Mouse (Mus musculus): ENCODE measurements around the gene Gm10073.
"Not testable (repeated sequence)": the region's sequence is repeated elsewhere in the genome, so short reads cannot be mapped to it uniquely, and the experiment has no call there.

The Gm10073 gene

DNA sequence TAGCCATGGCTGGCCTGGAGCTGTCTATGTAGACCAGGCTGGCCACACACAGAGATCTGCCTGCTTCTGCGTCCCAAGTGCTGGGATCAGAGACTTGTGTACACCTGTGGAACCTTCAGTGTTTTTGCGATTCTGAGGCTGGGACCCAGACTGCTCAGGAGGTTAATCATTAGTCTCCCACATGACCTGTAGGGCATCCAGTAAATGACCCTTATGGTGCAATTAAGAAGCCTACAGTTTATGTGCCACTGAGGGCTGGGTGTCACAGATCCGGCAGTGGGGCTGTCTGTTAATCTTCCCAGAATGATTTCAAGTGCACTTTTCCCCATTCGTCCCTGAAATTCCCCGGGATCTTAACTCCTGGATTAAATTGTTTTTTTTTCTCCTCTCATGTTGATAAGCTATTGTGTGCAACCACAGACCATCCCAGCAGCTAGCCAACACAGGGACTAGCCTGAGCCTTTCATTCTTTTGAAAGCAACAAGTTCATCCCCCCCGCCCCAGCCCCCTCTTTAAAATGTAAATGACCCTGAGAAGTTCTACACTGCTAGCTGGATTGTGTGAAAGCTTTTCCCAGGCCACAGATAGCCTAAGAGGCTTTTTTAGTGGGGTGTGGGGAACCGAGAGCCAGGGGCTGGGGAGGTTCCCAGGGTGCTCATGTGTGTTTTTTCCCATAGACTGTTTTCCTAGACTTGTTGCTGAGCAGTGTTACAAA lies 26.2 kb upstream of the Gm10073 start:
- in situ Hi-C loops (cut with MboI; ENCODE audit: low sequenced_read_pairs), result no loop called here

DNA sequence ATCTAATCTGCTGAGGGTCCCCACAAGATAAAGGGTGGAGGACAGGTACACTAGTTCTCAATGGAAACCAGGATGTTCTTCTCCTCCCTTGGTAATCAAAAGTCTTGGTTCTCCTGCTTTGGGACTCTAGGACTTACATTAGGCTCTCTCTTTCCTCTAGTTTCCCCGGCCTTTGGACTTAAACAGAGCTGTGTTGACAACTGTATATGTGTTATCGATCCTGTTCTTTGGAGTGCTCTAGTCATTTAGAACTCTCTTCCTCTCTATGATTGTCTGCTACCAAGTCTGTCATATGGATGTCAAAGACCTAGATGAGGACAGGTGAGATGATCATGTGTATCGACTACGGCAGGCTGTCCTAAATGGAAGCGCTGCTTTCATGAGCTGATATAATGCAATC lies 23.8 kb upstream of the Gm10073 start:
- in situ Hi-C loops (cut with MboI; ENCODE audit: low sequenced_read_pairs), result no loop called here

DNA sequence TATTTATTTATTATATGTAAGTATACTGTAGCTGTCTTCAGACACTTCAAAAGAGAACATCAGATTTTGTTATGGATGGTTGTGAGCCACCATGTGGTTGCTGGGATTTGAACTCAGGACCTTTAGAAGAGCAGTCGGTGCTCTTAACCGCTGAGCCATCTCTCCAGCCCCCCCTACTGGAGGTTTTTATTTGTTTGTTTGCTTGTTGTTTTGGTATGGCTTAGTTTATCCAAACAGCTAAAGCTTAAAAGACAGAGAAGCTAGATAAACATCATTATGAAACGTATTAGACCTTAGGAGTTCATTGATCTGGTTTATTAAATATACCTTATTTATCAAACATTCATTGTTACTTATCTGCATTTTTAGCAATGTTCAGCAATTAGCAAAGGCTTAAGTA lies 22.4 kb upstream of the Gm10073 start:
- in situ Hi-C loops (cut with MboI; ENCODE audit: low sequenced_read_pairs), result not testable (repeated sequence)

DNA sequence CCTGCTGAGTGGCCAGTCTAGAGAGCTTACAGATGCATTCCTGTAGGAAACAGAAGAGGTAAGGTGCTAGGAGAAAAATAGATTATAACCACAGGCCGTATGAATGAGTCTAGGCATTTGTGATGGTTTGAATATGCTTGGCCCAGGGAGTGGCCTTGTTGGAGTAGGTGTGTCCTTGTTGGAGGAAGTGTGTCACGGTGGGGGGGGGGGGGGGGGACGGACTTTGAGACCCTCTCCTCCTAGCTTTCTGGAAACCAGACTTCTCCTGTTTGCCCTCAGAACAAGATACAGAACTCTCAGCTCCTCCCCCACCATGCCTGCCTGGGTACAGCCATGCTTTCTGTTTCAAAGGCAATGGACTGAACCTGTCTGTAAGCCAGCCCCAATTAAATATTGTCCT lies 19.2 kb upstream of the Gm10073 start:
- in situ Hi-C loops (cut with MboI; ENCODE audit: low sequenced_read_pairs), result no loop called here

DNA sequence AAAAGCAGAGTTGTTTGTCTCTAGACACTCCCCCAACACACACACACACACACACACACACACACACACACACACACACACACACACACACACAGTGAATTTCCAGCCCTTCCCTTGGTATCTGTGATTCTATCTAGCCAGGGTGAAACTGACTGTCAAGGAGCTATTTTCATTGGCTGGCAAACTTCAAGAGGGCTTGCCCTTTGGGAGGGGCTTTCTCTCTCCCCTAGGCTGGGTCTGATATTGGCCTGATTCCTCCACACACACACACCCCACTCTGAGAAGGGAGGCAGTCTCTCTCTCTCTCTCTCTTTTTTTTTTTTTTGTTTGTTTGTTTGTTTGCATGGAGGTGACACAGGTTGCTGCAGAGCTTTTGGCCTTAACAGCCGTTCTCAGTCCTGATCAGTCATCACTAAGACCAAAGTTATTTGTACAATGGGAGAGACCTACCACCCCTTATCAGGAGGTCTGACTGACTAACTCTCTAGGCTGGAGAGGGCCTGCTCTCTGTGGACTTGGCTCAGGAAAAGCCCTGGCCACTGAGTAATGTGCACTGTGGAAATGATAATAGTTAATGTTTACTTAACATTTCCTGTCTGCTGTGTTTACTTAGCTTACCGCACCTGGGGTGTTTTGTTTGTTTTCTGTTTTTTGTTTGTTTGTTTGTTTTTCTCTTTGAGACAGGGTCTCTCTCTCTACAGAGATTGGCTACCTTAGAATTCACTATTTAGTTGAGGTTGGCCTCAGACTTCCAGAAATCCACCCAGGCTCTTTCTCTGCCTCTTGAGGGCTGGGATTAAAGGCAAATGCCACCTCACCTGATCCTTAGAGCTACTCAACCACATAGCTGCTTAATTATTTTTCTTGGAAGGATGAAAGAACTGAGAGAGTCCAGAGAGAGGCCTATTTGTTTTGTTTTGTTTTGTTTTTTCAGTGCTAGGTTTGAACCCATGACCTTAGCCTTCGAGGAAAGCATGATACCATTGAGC lies 15.5 kb upstream of the Gm10073 start:
- in situ Hi-C loops (cut with MboI; ENCODE audit: low sequenced_read_pairs), result no loop called here

DNA sequence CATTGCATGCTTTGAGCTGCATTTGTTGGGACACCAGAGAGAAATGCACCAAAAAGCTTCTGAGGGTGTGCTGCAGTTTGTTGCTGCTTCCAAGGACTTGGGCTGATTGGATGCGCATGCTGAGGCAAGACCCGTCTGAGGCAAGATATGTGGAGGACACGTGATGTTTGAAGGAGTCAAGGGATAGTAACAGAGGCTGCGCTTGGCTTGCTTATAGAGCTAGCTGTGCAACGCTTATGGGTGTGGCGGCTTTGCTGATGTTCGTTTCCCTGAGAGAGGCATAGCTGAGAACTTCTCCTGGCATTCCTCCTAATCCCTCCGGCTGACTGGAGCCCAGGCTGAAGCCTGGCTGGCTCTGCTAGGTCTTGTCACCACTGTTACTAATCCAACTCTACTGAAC lies 13.6 kb upstream of the Gm10073 start:
- in situ Hi-C loops (cut with MboI; ENCODE audit: low sequenced_read_pairs), result no loop called here

DNA sequence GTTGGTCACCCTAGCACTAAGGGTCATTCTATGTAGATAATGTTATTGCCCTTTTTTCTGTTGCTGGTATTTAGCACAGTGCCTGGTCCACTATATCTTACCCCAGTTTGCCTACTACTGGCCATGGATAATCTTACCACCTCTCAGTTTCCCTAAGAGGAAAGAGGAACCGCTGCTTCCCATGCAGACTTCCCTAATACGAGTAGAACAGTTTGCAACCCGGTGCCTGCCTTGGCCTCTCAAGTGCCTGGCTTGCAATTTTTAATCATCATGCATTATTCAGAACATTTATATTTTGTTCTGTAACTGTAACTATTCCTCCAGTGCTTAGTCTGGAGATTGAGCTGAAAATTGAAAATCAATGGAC lies 12.4 kb upstream of the Gm10073 start:
- in situ Hi-C loops (cut with MboI; ENCODE audit: low sequenced_read_pairs), result no loop called here

DNA sequence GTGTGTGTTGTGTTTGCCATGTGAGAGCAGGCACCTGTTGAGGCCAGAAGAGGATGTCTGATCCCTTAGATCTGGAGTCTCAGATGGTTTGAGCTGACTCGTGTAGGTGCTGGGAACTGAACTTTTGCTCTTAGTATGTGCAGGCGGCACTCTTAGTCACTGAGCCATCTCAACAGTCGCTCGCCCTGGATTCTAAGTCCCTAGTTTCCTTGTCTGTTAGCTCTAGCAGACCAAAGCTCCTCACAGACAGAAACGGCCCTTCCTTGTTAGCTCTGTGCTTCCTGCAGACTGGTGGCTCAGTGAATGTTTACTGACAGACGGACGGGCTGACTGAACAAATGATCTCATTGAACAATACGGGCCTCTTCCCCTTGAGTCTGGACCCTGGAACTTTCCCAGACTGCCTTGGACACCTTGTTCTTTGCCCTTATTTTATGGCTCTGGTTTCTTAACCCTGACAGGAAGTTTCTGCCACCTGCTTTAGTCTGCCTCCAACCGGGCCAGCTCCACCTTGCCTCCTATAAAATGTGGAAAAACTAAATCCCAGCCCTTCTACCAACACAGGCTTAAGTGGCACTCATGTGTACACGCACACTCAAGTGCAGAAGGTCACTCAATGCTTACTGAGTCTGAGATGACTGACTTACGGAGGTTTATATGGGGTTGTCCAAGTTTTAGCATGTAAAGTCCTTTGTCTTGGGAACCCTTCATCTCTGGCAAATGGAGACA lies 11.8 kb upstream of the Gm10073 start:
- in situ Hi-C loops (cut with MboI; ENCODE audit: low sequenced_read_pairs), result no loop called here

DNA sequence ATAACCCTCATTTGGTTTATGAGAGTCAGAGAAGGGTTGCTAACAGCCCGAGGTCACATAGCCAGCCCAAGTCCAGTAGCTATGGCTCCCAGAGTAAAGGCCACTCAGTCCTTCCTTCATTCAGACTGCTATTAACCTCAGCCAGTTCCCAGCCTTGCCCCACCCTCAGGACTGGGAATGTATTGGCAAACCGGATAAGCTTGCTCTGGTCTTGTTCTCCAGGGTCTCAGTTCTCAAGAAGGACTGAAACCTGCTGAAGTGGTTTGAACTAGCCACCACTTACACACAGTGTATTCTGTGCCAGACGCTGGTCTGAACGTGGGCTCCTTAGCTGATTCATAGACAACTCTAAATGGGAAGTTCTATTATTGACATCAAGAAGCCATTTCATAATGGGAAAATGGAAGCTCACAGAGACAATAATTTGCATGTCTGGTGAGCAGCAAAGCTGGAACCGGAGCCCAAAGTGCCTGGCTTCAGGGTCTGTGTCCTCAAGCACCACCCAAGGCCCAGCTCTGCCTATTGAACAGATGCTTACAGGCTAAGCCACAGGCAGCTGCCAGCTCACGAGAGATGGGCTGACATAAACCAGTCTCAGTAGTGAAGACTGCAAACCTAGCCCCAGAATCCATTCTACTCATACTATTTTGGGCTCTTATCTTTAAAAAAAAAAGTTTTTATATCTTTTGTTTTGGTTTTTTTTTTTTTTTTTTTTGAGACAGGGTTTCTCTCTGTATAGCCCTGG lies 8.3 kb upstream of the Gm10073 start:
- in situ Hi-C loops (cut with MboI; ENCODE audit: low sequenced_read_pairs), result no loop called here

DNA sequence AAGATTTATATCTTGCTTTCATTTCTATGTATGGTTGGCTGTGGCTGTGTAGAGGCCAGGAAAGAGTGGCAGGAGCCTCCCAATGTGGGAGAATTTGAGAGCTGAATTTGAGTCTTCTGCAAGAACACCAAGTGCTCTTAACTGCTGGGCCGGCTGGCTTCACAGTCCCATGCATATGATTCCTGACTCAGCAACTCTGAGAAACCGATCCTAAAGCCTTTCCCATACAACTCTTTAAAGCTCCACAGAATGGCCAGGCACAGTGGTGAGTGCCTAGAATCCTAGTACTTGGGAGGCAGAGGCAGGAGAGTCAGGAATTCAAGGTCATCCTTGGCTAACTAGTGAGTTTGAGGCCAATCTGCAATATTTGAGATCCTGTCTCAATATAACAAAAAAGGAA lies 6.2 kb upstream of the Gm10073 start:
- in situ Hi-C loops (cut with MboI; ENCODE audit: low sequenced_read_pairs), result no loop called here

DNA sequence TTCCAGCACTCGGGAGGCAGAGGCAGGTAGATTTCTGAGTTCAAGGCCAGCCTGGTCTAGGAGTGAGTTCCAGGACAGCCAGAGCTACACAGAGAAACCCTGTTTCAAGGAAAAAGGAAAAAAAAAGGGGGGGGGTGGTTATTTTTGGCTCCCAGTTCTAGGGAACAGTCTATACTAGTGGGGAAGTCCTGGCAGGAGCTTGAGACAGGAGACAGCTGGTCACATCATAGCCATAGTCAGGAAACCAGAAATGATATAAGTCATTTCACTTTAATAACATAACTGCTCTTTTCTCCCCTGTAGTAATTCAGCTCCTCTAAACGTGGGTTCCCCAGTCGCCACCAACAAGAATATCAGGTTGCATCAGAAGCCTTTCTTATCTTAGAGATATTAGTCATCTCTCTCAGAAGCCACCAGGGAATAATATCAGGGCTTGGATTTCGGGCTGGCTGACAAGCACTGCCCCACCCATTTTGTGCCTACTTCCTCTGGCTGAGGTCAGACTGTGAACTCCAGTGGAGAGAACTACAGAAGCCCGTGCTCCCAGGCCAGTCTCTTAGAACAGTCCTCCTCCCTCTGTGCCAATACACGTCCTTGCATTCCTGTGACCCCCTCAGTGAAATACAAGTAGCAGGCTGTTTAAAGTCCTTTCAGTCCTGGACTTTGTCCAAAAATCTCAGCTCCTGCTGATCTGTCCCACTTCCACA lies 3.7 kb upstream of the Gm10073 start:
- in situ Hi-C loops (cut with MboI; ENCODE audit: low sequenced_read_pairs), result no loop called here

DNA sequence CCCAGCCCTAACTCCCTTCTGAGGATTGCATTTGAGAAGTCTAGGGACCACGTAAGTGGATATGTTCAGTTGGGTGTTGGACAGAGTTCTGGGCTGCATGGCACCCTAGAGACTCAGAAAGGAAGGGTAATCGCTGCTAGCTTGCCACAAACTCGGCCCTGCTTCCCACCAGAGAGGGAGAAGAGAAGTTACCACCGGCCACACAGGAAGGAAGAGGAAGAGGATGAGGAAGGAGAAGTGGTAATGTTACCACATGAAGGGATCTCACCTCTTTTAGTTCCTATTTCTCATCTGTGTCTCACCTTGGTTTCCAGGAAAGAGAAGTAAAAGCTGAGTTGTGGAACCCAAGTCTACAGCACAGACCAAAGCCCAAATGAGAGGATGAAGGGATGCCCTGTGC lies 1.0 kb upstream of the Gm10073 start:
- in situ Hi-C loops (cut with MboI; ENCODE audit: low sequenced_read_pairs), result no loop called here

DNA sequence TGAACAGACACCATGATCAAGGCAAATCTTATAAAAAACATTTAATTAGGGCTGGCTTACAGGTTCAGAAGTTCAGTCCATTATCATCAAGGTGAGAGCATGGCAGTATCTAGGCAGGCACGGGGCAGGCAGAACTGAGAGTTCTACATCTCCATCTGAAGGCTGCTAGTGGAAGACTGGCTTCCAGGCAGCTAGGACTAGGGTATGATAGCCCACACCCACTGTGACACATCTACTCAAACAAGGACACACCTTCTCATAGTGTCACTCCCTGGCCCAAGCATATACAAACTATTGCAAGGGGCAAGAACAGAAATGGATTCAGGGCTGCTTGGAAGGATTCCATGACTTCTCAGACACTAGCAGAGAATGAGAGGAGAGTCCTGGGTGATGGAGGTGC lies 1.1 kb downstream of the Gm10073 start:
- in situ Hi-C loops (cut with MboI; ENCODE audit: low sequenced_read_pairs), result not testable (repeated sequence)

DNA sequence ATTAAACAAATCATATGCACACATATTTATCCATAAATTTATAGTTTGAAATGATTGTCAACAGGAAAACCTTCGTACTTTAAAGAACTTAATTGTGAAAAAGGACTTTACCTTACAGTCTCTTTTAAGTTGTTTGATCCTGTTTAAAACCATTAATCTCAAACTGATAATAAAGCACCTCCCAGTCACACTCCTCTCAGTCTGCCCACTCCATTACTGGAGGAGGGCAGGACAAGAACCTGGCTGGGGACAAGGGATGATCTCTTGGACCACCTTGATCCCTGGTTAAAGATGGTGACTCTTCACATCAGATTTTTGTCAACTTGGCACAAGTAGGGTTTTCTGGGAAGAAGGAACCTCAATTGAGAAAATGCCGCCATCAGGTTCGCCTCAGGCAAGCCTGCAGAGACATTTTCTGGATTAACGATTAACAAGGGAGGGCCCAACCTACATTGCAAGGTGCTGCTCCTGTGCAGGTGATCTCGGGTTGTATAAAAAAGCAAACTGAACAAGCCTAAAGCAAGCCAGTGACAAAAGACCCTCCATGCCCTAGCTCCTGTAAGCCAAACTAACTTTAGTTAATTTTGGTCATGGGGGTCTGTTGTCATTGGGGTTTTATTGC lies 1.6 kb downstream of the Gm10073 start:
- in situ Hi-C loops (cut with MboI; ENCODE audit: low sequenced_read_pairs), result no loop called here

DNA sequence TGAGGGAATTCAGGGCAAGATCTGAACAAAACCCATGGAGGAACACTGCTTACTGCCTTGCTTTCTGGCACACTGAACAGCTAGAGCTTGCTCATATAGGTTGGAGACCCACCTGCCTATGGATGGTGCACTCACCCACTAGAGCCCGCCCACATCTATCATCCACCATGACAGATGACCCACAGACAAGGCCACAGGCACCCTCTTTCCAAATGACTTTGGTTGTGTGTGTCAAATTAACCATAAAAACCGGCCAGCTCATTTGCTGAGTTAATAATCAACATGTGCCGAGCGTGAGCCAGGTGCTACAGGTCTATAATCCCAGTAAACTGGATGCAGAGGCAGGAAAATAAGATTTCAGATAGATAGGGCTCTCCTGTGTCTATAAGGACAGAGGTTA lies 2.9 kb downstream of the Gm10073 start:
- in situ Hi-C loops (cut with MboI; ENCODE audit: low sequenced_read_pairs), result no loop called here

DNA sequence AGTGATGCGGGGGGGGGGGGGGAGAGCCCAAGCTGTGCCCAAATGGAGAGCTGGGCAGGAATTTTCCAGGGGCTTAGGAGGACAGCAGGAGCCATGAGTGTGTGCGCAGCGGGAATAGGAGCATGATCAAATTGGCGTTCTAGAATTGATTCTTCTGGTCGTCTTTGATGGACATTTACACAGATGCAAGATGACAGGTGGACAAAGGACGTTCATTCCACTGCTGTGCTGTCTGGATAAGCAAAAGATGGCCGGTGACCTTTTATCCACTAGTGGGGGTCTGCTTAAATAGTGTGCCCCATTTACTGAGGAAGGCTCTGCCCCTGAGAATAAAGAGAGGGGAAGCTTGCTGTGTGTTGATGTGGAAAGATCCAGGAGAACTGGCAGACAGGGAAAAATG lies 4.3 kb downstream of the Gm10073 start:
- in situ Hi-C loops (cut with MboI; ENCODE audit: low sequenced_read_pairs), result no loop called here

DNA sequence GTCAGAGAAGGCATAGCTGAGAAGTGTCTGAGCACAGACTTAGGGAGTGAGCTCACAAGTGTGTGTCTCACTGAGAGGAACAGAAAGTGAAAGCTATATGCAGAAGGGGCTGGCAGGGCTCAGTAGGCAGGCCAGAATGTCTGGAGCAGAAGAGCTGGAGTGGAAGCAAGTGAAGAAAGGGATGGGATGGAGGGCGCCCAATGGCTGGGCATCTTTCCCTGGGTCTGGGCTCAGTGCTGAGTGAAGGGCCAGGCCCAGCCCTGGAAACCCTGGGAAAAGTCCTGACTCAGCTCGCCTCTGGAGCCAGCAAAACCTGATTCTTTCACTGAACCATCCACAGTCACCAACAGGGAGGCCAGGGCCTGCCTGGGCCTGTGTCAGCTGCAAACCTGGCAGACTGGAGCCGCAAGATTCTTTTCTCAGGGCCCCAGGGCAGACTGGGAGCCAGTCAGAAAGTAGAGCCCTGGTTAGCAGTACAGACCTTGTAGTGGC lies 9.5 kb downstream of the Gm10073 start:
- in situ Hi-C loops (cut with MboI; ENCODE audit: low sequenced_read_pairs), result no loop called here

DNA sequence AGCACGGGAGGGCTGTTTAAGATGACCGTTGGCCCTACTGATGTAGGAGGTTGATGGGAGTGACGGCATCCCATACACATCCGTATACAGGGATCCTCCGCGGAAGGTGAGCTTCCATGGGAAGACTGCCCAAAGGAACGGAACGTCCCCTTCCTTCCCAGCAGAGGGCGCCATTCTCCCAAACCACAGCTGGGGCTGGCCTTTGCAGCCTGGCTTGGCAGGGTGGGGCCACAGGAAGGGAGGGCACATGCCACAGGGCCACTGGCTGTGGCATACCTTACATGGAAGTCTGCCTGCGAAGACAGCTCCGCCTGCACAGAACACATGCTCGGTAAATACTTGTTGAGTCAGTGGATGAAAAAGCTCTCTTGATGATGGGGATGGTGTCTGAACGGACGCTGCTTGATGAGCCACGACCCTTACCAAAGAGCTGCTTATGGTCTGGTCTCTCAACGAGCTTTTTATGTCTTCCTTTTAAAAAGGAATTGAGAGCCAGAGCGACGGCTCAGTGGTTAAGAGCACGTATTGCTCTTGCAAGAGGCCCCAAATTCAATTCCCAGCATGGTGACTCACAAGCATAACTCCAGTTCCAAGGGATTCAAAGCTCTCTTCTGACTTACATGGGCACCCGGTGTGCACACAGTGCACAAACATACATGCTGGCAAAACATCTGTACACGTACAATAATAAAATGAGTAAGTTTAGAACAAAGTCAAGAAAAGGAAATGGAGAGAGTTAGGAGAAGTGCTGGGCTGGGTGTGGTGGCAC lies 12.0 kb downstream of the Gm10073 start:
- in situ Hi-C loops (cut with MboI; ENCODE audit: low sequenced_read_pairs), result no loop called here

DNA sequence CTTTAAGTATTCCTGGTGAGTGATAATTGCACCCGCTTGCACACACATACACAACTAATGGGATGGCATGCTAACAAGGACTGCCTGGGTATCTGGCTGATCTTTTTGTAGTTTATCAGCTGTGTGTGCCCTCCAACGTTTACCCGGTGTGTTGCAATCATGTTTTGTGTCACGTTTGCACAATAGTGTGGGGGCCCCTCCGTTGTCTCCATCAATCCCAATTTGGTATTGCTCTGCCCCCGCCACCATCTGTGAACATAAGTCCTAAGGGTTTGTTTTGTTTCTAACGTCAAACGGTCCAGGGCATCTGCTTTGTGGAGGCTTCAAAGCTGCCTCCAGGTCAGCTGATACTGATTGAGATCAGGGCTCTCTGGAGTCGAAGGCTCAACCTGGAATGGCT lies 13.4 kb downstream of the Gm10073 start:
- in situ Hi-C loops (cut with MboI; ENCODE audit: low sequenced_read_pairs), result no loop called here
